Comparison of ENCODE assay signal across 8 mouse cellular contexts in genomic region chr14:118089215-118089805, GRCm38 (mm10). TPM values are rescaled to one million over a fixed set of nuclear protein-coding genes. Genes with fewer than 3 reads are reported as not detected.
DNase-seq lines count a peak whose midpoint lies in the region; ATAC-seq and TF ChIP-seq lines count a peak whose summit lies in the region.

No protein-coding gene starts in this region.

- peak overlapping the region; percentile 57 for H3K9ac ChIP-seq in embryonic facial prominence, embryonic 15.5 days
- H3K9ac ChIP-seq in kidney, embryonic 14.5 days (ENCODE audit: low read depth, low read length): peak overlapping the region; percentile 61
- H3K9ac ChIP-seq in limb, embryonic 15.5 days: peak overlapping the region; percentile 57

- under 1% methylated on average over 44 of the region's 44 CpGs for WGBS in bone marrow, adult 2 months
- WGBS in embryonic facial prominence, embryonic 15.5 days: under 1% methylated on average over 44 of the region's 44 CpGs
- WGBS in kidney, embryonic 14.5 days: under 1% methylated on average over 44 of the region's 44 CpGs
- under 1% methylated on average over 44 of the region's 44 CpGs for WGBS in limb, embryonic 15.5 days

- no peak for TF ChIP-seq CTCF in bone marrow, adult 2 months (IDR thresholded peaks at IDR 0.05; ENCODE audit: control insufficient read depth, insufficient read depth, low read length)

- H3K4me3 ChIP-seq in bone marrow, adult 2 months (replicated peaks; ENCODE audit: control insufficient read depth, low read depth, low read length): peak overlapping the region; percentile 94
- peak overlapping the region; percentile 78 for H3K4me3 ChIP-seq in embryonic facial prominence, embryonic 15.5 days (replicated peaks)
- H3K4me3 ChIP-seq in kidney, embryonic 14.5 days (ENCODE audit: low read length): peak overlapping the region; percentile 57
- peak overlapping the region; percentile 69 for H3K4me3 ChIP-seq in limb, embryonic 15.5 days

- no peaks in the 10 kb centered on the region for H3K9me3 ChIP-seq in embryonic facial prominence, embryonic 15.5 days (replicated peaks)
- H3K9me3 ChIP-seq in kidney, embryonic 14.5 days (ENCODE audit: control insufficient read depth, low read length): no peaks in the 10 kb centered on the region
- no peaks in the 10 kb centered on the region for H3K9me3 ChIP-seq in limb, embryonic 15.5 days

- no peaks in the 10 kb centered on the region for H3K27me3 ChIP-seq in embryonic facial prominence, embryonic 15.5 days
- H3K27me3 ChIP-seq in kidney, embryonic 14.5 days (ENCODE audit: control insufficient read depth, insufficient read depth, low read length): no peaks in the 10 kb centered on the region
- no peaks in the 10 kb centered on the region for H3K27me3 ChIP-seq in limb, embryonic 15.5 days

- peak; percentile 28; the same call in 1 of the 2 replicates for TF ChIP-seq POLR2A in bone marrow, adult 2 months (IDR thresholded peaks at IDR 0.05; ENCODE audit: borderline replicate concordance, control insufficient read depth, low read depth, low read length)

- peak; percentile 86 for DNase-seq in 416B (ENCODE audit: low read depth)
- peak; percentile 90 to 94 for DNase-seq in heart, adult 9 months (ENCODE audit: low spot score in 2 of 2)
- DNase-seq in monocyte, adult 2 months (ENCODE audit: low read depth in 1 of 2, low spot score in 2 of 2): peak; percentile 69 to 87
- DNase-seq in spleen, postnatal 36 days (ENCODE audit: low spot score in 2 of 2): peak; percentile 81 to 86

- H3K4me2 ChIP-seq in embryonic facial prominence, embryonic 15.5 days (replicated peaks): peak overlapping the region; percentile 68
- peak overlapping the region; percentile 57 for H3K4me2 ChIP-seq in kidney, embryonic 14.5 days (replicated peaks; ENCODE audit: low read depth, low read length)
- H3K4me2 ChIP-seq in limb, embryonic 15.5 days: peak overlapping the region; percentile 72

- H3K4me1 ChIP-seq in bone marrow, adult 2 months (ENCODE audit: control insufficient read depth, insufficient read depth, low read length): no peaks in the 10 kb centered on the region
- 0 out of 2 replicates have a peak, but pooled peaks cover 3% of the 10 kb centered on the region for H3K4me1 ChIP-seq in embryonic facial prominence, embryonic 15.5 days
- H3K4me1 ChIP-seq in kidney, embryonic 14.5 days (ENCODE audit: control insufficient read depth, insufficient read depth, low read length): no peaks in the 10 kb centered on the region
- no peaks in the 10 kb centered on the region; the same call in 1 of the 2 replicates for H3K4me1 ChIP-seq in limb, embryonic 15.5 days

- ATAC-seq in embryonic facial prominence, embryonic 15.5 days (ENCODE audit: insufficient number of reproducible peaks, low FRiP score, low TSS enrichment, low read depth): peak; percentile 75
- peak; percentile 86 for ATAC-seq in kidney, embryonic 14.5 days (ENCODE audit: low FRiP score, low TSS enrichment)
- peak; percentile 66 for ATAC-seq in limb, embryonic 15.5 days (ENCODE audit: insufficient number of reproducible peaks, low FRiP score, low TSS enrichment, low read depth)

- peak overlapping the region; percentile 76 for H3K27ac ChIP-seq in bone marrow, adult 2 months (ENCODE audit: control insufficient read depth, insufficient read depth, low read depth, low read length, poor library complexity)
- H3K27ac ChIP-seq in embryonic facial prominence, embryonic 15.5 days (replicated peaks): peak overlapping the region; percentile 88
- 0 out of 2 replicates have a peak overlapping the region, but pooled peaks have one; percentile 47 for H3K27ac ChIP-seq in kidney, embryonic 14.5 days (ENCODE audit: low read depth, low read length)
- peak overlapping the region; percentile 83 for H3K27ac ChIP-seq in limb, embryonic 15.5 days

- no peaks in the 10 kb centered on the region for H3K36me3 ChIP-seq in embryonic facial prominence, embryonic 15.5 days
- no peaks in the 10 kb centered on the region for H3K36me3 ChIP-seq in kidney, embryonic 14.5 days (ENCODE audit: control insufficient read depth, insufficient read depth, low read length)
- no peaks in the 10 kb centered on the region for H3K36me3 ChIP-seq in limb, embryonic 15.5 days

RNA-seq across cellular contexts. Expression of gene Dct, which starts 37.3 kb away (rescaled TPM):
- polyA plus RNA-seq in bone marrow, adult 2 months (2011; ENCODE audit: insufficient read depth, insufficient read length, low replicate concordance, missing spikeins): 0.38 and 0.72 TPM in 2 replicates
- 26.0 and 30.3 TPM in 2 replicates for polyA plus RNA-seq in embryonic facial prominence, embryonic 15.5 days (2015; fragmentation: Nextera tagmentation; extraction: Ambion mirVana)
- polyA plus RNA-seq in kidney, embryonic 14.5 days (2014; fragmentation: Nextera tagmentation; extraction: Ambion mirVana): 1.4 and 1.8 TPM in 2 replicates
- 6.1 and 9.3 TPM in 2 replicates for polyA plus RNA-seq in limb, embryonic 15.5 days (2015; fragmentation: Nextera tagmentation; extraction: Ambion mirVana)

RNA-seq across cellular contexts. Expression of gene Tgds, which starts 43.2 kb away (rescaled TPM):
- polyA plus RNA-seq in bone marrow, adult 2 months (2011; ENCODE audit: insufficient read depth, insufficient read length, low replicate concordance, missing spikeins): 6.7 and 7.2 TPM in 2 replicates
- 32.8 and 34.0 TPM in 2 replicates for polyA plus RNA-seq in embryonic facial prominence, embryonic 15.5 days (2015; fragmentation: Nextera tagmentation; extraction: Ambion mirVana)
- polyA plus RNA-seq in kidney, embryonic 14.5 days (2014; fragmentation: Nextera tagmentation; extraction: Ambion mirVana): 33.0 and 35.3 TPM in 2 replicates
- polyA plus RNA-seq in limb, embryonic 15.5 days (2015; fragmentation: Nextera tagmentation; extraction: Ambion mirVana): 36.8 and 36.9 TPM in 2 replicates

RNA-seq across cellular contexts. Expression of gene Gpr180, which starts 47.6 kb away (rescaled TPM):
- 4.0 TPM in 2 replicates for polyA plus RNA-seq in bone marrow, adult 2 months (2011; ENCODE audit: insufficient read depth, insufficient read length, low replicate concordance, missing spikeins)
- 70.7 and 78.0 TPM in 2 replicates for polyA plus RNA-seq in embryonic facial prominence, embryonic 15.5 days (2015; fragmentation: Nextera tagmentation; extraction: Ambion mirVana)
- polyA plus RNA-seq in kidney, embryonic 14.5 days (2014; fragmentation: Nextera tagmentation; extraction: Ambion mirVana): 41.3 and 55.5 TPM in 2 replicates
- polyA plus RNA-seq in limb, embryonic 15.5 days (2015; fragmentation: Nextera tagmentation; extraction: Ambion mirVana): 83.3 and 85.3 TPM in 2 replicates

Comparison
In these comparisons a context has a peak if more than half of its experiments do, and no peak if none do; other contexts are left out.
1. Peak in every context shown above with its lines: DNase-seq, ATAC-seq, H3K4me3 ChIP-seq and H3K27ac ChIP-seq.